Mouse (Mus musculus): Measurements from ENCODE around the gene Mlycd. TPM values are rescaled to one million over a fixed set of nuclear protein-coding genes. Genes with fewer than 3 reads are reported as not detected.
"Not testable (repeated sequence)": the region's sequence is repeated elsewhere in the genome, so short reads cannot be mapped to it uniquely, and the experiment has no call there.

The Mlycd gene
- total and polyA plus RNA-seq, 3 experiments: 4.2 to 12.3 (median 5.1) TPM

- DNase-seq (ENCODE audit: extremely low read depth): peak; percentile 21
- H3K27ac ChIP-seq (ENCODE audit: insufficient read depth, low read depth); H3K4me3 ChIP-seq (replicated peaks in 1 of 3; ENCODE audit: low read depth in 2 of 3, low read length in 2 of 3, poor library complexity in 1 of 3); H3K4me1 ChIP-seq (ENCODE audit: control insufficient read depth in 1 of 2, insufficient read depth in 2 of 2); in situ Hi-C loops (cut with MboI; ENCODE audit: low pct_ligation_motif_present, low pct_unique_long_range_greater_than_20kb, low sequenced_read_pairs); dilution Hi-C loops (cut with MboI; ENCODE audit: extremely low pct_ligation_motif_present, extremely low pct_unique_long_range_greater_than_20kb, low sequenced_read_pairs); H3K9ac ChIP-seq (ENCODE audit: insufficient read depth, low read depth); H3K79me2 ChIP-seq (replicated peaks; ENCODE audit: control insufficient read depth, extremely low read depth, insufficient read depth, poor library complexity, severe bottlenecking); H3K4me2 ChIP-seq (ENCODE audit: insufficient read depth, low read depth, poor library complexity, severe bottlenecking); H3K36me3 ChIP-seq (replicated peaks in 1 of 2; ENCODE audit: control insufficient read depth in 1 of 2, insufficient read depth in 1 of 2, low read length in 1 of 2); H3K9me3 ChIP-seq (replicated peaks; ENCODE audit: low read length); H3K27me3 ChIP-seq (replicated peaks): not testable (repeated sequence)
- TF ChIP-seq CTCF (conservative IDR thresholded peaks at IDR 0.05 in 1 of 2, IDR thresholded peaks at IDR 0.05 in 1 of 2; ENCODE audit: low read depth in 2 of 2, low read length in 2 of 2): peak in 1 of 2 experiments; percentile 43; a peak in 2 of 4 replicates
These were observed 38.0 kb upstream of the Mlycd start for GRCm38 (mm10) chr8:119356631-119357030.

GRCm38 (mm10) chr8:119358175-119358574 is 36.5 kb upstream of the Mlycd start:
- Histone ChIP-seq H3K4me1 (ENCODE audit: control insufficient read depth in 1 of 2, insufficient read depth in 2 of 2) (peaks cover 0 to 5% of the 10 kb centered on the region in 2 experiments; a peak in 1 of 4 replicates), H3K27me3 (replicated peaks) (peaks cover 24% of the 10 kb centered on the region)
- in situ Hi-C loops (cut with MboI; ENCODE audit: low pct_ligation_motif_present, low pct_unique_long_range_greater_than_20kb, low sequenced_read_pairs): no loop called here

DNA sequence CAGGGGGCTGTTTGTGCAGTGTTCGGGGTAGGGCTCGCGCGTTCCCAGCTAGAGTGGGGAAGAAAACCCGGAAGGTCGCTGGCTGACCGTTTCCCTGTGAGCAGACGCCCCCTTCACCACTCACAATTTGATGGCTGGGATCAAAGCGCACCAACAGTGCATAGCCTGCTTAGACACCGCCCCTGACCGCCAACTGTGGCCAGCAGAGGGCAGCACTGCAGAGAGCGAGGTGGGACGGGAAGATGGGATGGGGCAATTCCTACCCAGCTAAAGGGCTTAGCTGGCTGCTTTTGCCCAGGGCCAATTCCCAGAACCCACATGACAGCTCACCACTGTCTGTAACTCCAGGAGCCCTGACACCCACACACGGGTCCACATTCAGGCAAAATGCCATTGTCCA is 35.8 kb upstream of the Mlycd start:
- peaks cover 26% of the 10 kb centered on the region for H3K27me3 ChIP-seq (replicated peaks)
- in situ Hi-C loops (cut with MboI; ENCODE audit: low pct_ligation_motif_present, low pct_unique_long_range_greater_than_20kb, low sequenced_read_pairs): no loop called here
- no peaks in the 10 kb centered on the region for H3K36me3 ChIP-seq (replicated peaks in 1 of 2; ENCODE audit: control insufficient read depth in 1 of 2, insufficient read depth in 1 of 2, low read length in 1 of 2)
- no peaks in the 10 kb centered on the region for H3K79me2 ChIP-seq (replicated peaks; ENCODE audit: control insufficient read depth, extremely low read depth, insufficient read depth, poor library complexity, severe bottlenecking)
- H3K4me1 ChIP-seq (ENCODE audit: control insufficient read depth in 1 of 2, insufficient read depth in 2 of 2): 0 out of 4 replicates have a peak, but pooled peaks cover 0 to 5% of the 10 kb centered on the region in 2 experiments
- H3K27ac ChIP-seq (ENCODE audit: insufficient read depth, low read depth): no peak overlapping the region
- peak; percentile 39 for DNase-seq (ENCODE audit: extremely low read depth)
- no peaks in the 10 kb centered on the region for H3K9me3 ChIP-seq (replicated peaks; ENCODE audit: low read length)
- H3K4me3 ChIP-seq (replicated peaks in 1 of 3; ENCODE audit: low read depth in 2 of 3, low read length in 2 of 3, poor library complexity in 1 of 3): no peak overlapping the region
- dilution Hi-C loops (cut with MboI; ENCODE audit: extremely low pct_ligation_motif_present, extremely low pct_unique_long_range_greater_than_20kb, low sequenced_read_pairs): no loop called here
- no peak overlapping the region for H3K9ac ChIP-seq (ENCODE audit: insufficient read depth, low read depth)
- peak overlapping the region; percentile 16; the same call in 1 of the 2 replicates for H3K4me2 ChIP-seq (ENCODE audit: insufficient read depth, low read depth, poor library complexity, severe bottlenecking)
- no peak for TF ChIP-seq ZMIZ1 (IDR thresholded peaks at IDR 0.05; ENCODE audit: low read depth, low read length)
- TF ChIP-seq MXI1 (IDR thresholded peaks at IDR 0.05; ENCODE audit: low read depth, low read length): no peak
- no peak for TF ChIP-seq CHD1 (IDR thresholded peaks at IDR 0.05; ENCODE audit: low read depth, low read length)
- no peak for TF ChIP-seq JUN (IDR thresholded peaks at IDR 0.05; ENCODE audit: insufficient read depth, low read depth, low read length)
- TF ChIP-seq SMC3 (IDR thresholded peaks at IDR 0.05; ENCODE audit: low read depth, low read length): peak; percentile 60
- TF ChIP-seq SIN3A (IDR thresholded peaks at IDR 0.05; ENCODE audit: low read length): no peak
- TF ChIP-seq POLR2AphosphoS2 (IDR thresholded peaks at IDR 0.05; ENCODE audit: low read depth, low read length): no peak
- no peak for TF ChIP-seq ZKSCAN1 (IDR thresholded peaks at IDR 0.05; ENCODE audit: borderline replicate concordance, low read depth, low read length)
- TF ChIP-seq IRF4 (IDR thresholded peaks at IDR 0.05; ENCODE audit: low read depth, low read length): peak; percentile 37; the same call in 1 of the 2 replicates
- TF ChIP-seq GABPA (IDR thresholded peaks at IDR 0.05; ENCODE audit: insufficient replicate concordance, low read depth, low read length): no peak
- peak; percentile 40 to 77; a peak in 3 of 4 replicates for TF ChIP-seq CTCF (conservative IDR thresholded peaks at IDR 0.05 in 1 of 2, IDR thresholded peaks at IDR 0.05 in 1 of 2; ENCODE audit: low read depth in 2 of 2, low read length in 2 of 2)
- no peak for TF ChIP-seq POLR2A (IDR thresholded peaks at IDR 0.05; ENCODE audit: low read depth, low read length)
- TF ChIP-seq MAZ (IDR thresholded peaks at IDR 0.05; ENCODE audit: low read depth, low read length): no peak
- no peak for TF ChIP-seq KAT2A (IDR thresholded peaks at IDR 0.05; ENCODE audit: insufficient replicate concordance, low read length)
- TF ChIP-seq MYC (IDR thresholded peaks at IDR 0.05; ENCODE audit: low read depth, low read length): no peak
- no peak for TF ChIP-seq MAFK (IDR thresholded peaks at IDR 0.05; ENCODE audit: insufficient replicate concordance, low read length)
- no peak for TF ChIP-seq USF1 (IDR thresholded peaks at IDR 0.05; ENCODE audit: low read depth, low read length)
- no peak for TF ChIP-seq UBTF (IDR thresholded peaks at IDR 0.05; ENCODE audit: low read depth, low read length)
- no peak for TF ChIP-seq ZC3H11A (IDR thresholded peaks at IDR 0.05; ENCODE audit: low read depth, low read length)
- TF ChIP-seq EP300 (IDR thresholded peaks at IDR 0.05; ENCODE audit: low read length): no peak
- TF ChIP-seq JUND (conservative IDR thresholded peaks at IDR 0.05; ENCODE audit: low read depth, low read length): no peak
- TF ChIP-seq PAX5 (IDR thresholded peaks at IDR 0.05; ENCODE audit: low read length): no peak
- no peak for TF ChIP-seq BHLHE40 (IDR thresholded peaks at IDR 0.05; ENCODE audit: low read depth, low read length)
- TF ChIP-seq USF2 (conservative IDR thresholded peaks at IDR 0.05; ENCODE audit: low read depth, low read length): no peak

More at GRCm38 (mm10) chr8:119358175-119358574, 36.5 kb upstream of the Mlycd start:
- no peak overlapping the region for H3K4me2 ChIP-seq (ENCODE audit: insufficient read depth, low read depth, poor library complexity, severe bottlenecking)
- no peak overlapping the region for H3K9ac ChIP-seq (ENCODE audit: insufficient read depth, low read depth)
- no peaks in the 10 kb centered on the region for H3K79me2 ChIP-seq (replicated peaks; ENCODE audit: control insufficient read depth, extremely low read depth, insufficient read depth, poor library complexity, severe bottlenecking)
- DNase-seq (ENCODE audit: extremely low read depth): no peak
- TF ChIP-seq IRF4 (IDR thresholded peaks at IDR 0.05; ENCODE audit: low read depth, low read length) (no peak), HCFC1 (IDR thresholded peaks at IDR 0.05; ENCODE audit: low read depth, low read length) (no peak), ETS1 (conservative IDR thresholded peaks at IDR 0.05; ENCODE audit: low read depth, low read length) (no peak), MAZ (IDR thresholded peaks at IDR 0.05; ENCODE audit: low read depth, low read length) (no peak), MXI1 (IDR thresholded peaks at IDR 0.05; ENCODE audit: low read depth, low read length) (no peak), MAFK (IDR thresholded peaks at IDR 0.05; ENCODE audit: insufficient replicate concordance, low read length) (no peak), SMC3 (IDR thresholded peaks at IDR 0.05; ENCODE audit: low read depth, low read length) (no peak), USF1 (IDR thresholded peaks at IDR 0.05; ENCODE audit: low read depth, low read length) (no peak), CHD1 (IDR thresholded peaks at IDR 0.05; ENCODE audit: low read depth, low read length) (no peak)
- H3K36me3 ChIP-seq (replicated peaks in 1 of 2; ENCODE audit: control insufficient read depth in 1 of 2, insufficient read depth in 1 of 2, low read length in 1 of 2): no peaks in the 10 kb centered on the region
- dilution Hi-C loops (cut with MboI; ENCODE audit: extremely low pct_ligation_motif_present, extremely low pct_unique_long_range_greater_than_20kb, low sequenced_read_pairs): no loop called here
- no peak overlapping the region for H3K4me3 ChIP-seq (replicated peaks in 1 of 3; ENCODE audit: low read depth in 2 of 3, low read length in 2 of 3, poor library complexity in 1 of 3)
- H3K27ac ChIP-seq (ENCODE audit: insufficient read depth, low read depth): no peak overlapping the region
- H3K9me3 ChIP-seq (replicated peaks; ENCODE audit: low read length): no peaks in the 10 kb centered on the region
